Mouse (Mus musculus): ENCODE measurements around the gene Tedc2.

Gene Tedc2

DNA sequence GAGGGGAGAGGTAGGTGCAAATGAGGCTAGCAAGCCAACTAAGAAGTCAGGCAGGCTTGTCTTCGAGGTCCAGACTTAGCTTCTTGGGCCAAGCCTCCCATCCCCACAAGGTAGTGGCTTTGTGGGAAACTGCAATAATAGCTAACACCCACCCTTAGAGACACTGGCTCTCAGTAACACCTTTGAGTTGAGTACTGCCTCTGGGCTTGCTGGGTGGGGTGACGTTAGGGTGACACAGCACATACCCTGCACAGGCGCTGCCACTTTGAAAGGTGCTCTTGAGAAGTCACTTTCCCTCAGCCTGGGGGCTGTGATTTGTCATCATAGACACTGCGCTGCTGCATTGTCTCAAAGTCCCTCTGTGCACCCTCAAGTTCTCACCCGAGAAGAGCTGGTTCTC is 26.9 kb downstream of the Tedc2 start:
- DNase-seq (ENCODE audit: low read depth): no peak

DNA sequence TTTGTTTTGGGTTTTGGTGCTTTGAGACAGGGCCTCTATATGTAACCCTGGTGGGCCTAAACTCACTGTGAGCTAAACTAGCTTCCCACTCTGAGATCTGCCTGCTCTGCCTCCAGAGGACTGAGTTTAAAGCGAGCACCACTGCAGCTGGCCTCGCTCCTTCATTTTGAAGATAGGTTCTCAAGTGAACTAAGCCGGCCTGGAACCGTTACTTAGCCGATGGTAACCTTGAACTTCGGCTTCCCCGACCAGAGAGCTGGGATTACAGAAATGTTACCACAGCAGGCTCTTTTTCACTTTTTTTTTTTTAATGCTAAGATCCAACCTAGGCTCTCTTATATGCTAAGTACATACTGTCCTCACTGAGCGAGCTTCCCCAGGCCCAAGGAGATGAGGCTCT is 27.4 kb downstream of the Tedc2 start:
- DNase-seq (ENCODE audit: low read depth): no peak

DNA sequence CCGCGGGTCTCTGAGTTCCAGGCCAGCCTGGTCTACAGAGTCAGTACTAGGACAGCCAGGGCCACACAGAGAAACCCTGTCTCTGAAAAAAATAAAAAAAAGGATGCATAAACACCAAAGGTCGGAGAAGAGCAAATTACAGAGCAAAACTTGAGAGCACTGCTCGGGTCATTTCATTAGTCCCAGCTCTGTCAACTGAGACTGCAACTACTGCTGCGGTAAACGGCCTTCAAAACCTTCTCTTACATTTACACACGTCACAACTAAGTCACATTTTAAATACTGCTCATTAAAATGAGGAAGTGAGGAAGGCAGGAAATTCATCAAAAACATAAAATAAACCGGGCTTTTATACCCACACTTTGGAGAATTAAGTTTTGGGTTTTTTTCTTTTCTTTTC is 27.8 kb downstream of the Tedc2 start:
- DNase-seq (ENCODE audit: low read depth): no peak

DNA sequence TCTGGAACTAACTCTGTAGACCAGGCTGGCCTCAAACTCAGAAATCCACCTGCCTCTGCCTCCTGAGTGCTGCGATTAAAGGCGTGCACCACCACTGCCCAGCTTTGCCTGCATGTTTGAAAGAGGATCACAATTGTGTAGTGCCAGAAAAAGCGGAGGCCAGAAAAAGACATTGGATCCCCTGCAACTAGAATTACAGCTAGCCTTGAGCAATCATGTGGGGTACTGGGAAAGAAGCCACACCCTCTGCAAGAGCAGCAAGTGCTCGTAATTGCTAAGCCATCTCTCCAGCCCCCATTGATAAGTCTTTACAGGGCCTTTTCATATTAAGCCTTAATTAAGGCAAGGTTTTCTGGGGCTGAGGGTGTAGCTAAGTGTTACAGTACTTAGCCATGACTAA is 29.2 kb downstream of the Tedc2 start:
- no peak for DNase-seq (ENCODE audit: low read depth)

DNA sequence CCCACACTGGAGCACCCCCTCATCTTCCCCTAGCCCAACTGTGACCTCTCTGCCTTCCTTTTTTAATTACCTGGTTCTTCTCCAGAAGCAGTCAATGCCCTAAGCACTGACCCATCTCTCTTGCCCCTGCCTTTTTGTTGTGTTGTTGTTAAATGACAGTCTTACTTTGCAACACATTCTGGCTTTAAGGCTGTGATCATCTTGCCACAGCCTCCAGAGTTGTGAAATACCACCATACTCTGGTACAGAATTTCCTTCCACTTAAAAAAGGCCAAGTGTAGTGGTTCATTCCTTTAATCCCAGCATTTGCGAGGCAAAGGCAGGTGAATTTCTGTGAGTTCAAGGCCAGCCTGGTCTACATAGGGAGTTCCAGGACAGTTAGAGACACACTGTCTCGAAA is 29.7 kb downstream of the Tedc2 start:
- no peak for DNase-seq (ENCODE audit: low read depth)

DNA sequence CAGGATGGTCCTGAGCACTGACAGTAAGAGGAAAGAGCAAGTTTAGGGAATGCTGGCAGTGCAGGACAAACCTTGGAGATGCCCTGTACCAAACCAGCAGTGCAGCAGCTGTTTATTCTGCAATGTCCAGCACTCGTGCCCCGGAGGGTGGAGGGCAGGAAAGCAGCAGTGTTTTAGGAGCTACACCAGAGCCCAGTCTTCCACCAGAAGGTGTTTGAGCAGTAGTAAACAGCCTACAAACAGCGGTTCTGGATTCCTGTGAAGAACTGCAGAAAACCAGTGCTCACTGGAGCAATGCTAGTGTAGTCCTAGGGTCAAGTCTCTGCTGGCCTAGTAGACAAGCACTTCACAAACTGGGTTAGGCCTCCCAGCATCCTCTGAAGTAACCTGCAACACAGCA is 46.4 kb downstream of the Tedc2 start:
- DNase-seq (ENCODE audit: low read depth): no peak

DNA sequence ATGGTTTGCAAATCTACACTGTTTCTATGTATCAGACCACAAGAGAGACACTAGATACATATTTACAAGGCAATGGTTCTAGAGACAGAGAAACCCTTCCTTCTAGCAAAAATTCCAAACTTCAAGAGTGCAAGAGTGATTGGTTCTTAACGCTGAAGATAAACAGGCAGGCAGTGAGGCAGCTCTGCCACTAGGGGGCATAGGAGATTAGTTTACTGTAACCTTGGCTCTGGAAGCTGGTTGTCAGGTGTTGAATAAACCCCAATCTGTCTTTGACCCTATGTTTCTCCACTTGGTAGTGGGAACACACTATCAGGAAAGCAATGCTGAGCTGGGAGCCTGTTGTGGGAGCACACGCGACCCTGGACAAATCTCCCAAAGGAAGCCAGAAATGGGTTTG is 47.2 kb downstream of the Tedc2 start:
- peak; percentile 62 for DNase-seq (ENCODE audit: low read depth)

DNA sequence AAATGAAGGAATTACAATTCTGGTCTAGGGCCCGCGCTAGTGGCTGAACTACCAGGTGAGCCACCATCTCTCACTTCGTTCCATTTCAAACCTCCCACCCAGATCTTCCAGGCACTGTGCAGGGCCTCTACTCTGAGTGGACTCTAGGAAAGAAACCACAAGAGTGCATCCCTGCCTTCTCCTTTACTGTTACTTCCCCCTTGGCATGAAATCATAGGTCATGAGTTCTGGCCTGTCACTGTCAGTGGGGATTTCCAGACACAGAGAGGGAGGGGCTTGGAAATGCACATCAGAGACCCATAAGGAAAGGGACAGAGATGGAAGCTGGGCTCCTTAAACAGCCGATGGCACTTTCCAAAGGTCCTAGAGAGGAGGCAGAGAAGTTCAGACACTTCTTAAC is 48.9 kb downstream of the Tedc2 start:
- no peak for DNase-seq (ENCODE audit: low read depth)

DNA sequence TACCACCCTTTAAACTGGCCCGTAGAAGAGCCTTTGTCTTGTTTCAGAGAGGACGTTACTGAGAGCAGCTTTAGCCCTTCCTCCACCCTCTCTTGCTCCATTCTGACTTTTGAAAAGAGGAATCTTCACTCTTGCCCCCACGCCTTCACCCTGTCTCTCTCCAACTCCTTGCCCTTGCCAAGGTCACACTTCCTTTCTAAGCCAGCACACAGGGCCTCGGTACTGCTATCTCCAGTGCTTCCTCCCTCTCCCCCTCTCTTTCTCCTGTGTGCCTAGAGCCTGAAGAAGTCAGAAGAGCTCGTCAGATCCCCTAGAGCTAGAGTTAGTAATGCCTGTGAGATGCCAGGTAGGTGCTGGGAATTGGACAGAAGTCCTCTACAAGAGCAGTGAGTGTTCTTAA is 49.9 kb downstream of the Tedc2 start:
- DNase-seq (ENCODE audit: low read depth): no peak

DNA sequence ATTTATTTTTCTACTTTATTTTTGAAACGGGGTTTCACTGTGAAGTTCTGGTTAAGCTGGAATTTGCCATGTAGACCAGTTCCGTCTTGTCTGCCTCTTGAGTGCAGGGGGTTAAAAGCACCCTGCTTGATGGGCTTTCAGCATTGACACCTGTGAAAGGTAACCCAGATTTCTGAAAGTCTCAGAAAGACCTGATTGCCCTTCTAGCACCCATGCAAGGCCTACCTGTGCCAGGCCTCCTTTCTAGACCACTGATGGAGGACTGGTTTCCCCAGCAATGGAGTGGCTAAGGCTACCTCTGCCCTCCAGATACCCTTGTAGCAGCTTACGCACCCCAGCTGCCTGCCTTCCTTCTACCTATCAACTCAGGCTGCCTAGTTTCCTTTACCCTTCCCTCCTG is 50.5 kb downstream of the Tedc2 start:
- DNase-seq (ENCODE audit: low read depth): no peak

DNA sequence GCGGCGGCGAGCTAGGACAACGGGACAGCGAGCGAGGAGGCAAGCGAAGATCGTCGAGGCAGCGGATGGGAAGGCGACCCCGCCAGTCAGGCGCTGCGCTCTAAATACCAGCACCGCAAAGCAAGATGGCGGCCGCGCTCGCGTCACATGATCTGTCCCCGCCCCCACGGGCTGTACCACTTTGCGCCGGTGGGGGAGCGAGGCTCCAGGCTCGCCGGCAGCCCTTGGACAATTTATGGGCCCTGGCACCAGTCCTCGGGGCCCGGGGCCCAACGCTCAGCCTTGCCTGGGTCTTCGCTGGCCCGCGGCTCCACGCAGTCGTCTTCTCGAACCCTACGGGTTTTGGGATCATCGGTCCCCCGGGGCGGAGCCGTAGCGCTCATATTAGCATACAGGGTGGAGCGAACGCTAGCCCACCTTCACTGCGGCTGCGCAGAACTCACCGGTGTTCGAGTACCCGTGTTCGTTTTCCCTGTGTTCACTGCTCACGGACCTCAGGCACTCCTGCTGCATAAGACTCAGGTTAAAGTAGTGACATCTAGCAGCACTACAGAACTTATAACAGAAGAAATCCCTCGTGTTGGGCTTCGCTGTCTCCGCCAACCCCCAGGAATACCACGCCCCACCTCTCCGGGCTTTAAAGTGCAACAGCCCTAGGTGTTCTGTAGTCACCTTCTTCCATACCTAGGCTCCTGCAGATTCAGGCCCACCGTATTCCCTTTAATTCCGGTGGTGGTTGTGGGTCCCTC is 51.2 kb downstream of the Tedc2 start, which contains the start of gene Atp6v0c:
Atp6v0c (minus strand) TSS at position 386 of the 749 bp plus-strand sequence.
- DNase-seq (ENCODE audit: low read depth): peak; percentile 91

DNA sequence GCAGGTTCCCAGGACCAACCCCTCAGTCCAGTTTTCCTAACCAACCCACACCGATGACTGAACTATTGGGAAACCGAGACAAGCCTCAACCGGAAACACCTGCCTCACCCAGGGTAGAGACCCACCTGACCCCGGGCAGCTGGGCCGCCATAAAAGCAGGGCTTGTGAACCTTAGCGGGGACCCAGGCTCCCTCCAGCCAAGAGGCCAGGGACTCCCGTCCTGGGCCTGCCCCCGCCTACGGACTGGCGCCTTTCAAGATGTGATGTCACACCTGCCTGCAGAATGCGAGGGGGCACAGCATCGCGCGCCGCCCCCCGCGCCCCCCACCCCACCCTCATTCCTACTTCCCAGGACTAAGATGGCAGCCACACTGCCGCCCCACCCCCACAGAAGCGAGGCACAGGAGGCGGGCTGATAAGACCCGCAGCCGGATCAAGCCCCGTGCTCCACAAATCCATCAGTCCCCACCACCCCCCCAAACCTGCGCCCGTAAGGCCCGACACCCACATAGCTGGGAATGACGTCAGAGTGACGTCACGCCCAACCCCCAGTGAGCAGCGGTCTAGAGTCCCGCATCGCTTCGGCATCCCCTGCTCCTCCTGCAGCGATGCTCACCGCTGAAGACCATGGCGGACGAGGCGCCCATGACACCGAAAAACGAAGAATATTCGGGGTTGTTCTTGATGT is 51.9 kb downstream of the Tedc2 start:
- DNase-seq (ENCODE audit: low read depth): peak; percentile 67

DNA sequence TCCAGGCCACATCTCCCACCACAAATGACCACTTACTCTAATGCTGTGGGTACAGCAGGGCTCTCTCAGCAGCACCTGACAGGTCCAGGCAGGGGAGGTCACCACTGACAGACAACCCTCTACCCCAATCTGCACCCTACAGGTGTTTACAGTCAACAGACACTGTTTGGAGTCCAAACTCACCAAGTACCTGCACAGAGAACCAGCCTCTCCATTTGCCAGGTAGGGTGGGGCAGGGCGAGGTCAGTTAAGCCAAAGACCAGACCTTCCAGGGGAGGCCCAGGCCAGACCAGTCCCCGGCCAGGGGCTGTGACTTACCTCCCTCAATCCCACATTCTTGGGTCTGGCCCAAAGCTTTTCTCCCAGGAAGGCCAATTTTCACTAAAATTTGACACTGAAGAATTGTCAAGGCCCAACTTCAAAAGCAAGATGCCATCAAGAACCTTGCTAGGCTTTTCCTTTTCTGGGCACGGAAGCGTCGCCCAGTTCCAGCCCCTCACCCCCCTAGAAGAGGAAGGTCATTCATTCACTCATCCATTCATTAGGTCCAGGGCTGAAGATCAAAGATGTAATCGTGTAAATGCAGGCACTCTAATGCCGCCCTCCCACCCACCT is 52.7 kb downstream of the Tedc2 start:
- DNase-seq (ENCODE audit: low read depth): no peak

DNA sequence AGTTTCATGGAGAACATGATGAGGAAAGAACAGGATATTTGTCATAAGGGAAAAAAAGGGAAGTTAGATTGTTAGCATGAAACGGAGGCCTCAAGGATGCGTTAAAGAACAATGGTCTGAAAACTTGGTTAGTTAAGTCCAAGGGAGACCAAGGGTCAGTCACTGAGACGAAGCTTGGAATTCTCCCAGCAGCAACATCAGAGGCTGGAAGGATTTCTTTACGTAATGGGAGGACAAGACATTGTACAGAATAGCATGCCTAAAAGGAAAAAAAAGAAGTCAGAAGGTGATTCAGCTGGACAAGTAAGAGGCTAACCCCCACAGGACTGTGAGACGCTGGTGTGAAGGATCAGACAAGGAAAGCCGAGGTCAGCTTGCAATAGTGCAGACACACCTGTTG is 53.5 kb downstream of the Tedc2 start:
- no peak for DNase-seq (ENCODE audit: low read depth)
